Mouse (Mus musculus): Measurements from ENCODE around the gene A630010A05Rik. TPM values are rescaled to one million over a fixed set of nuclear protein-coding genes. Genes with fewer than 3 reads are reported as not detected.
"Not testable (repeated sequence)": the region's sequence is repeated elsewhere in the genome, so short reads cannot be mapped to it uniquely, and the experiment has no call there.

A630010A05Rik gene
- not detected for total RNA-seq (2021)
- long read RNA-seq, experiment 1, result 0 reads
- long read RNA-seq, experiment 2, result 0 reads

GRCm38 (mm10) chr16:14562017-14562416 is at the start of gene A630010A05Rik:
Gene A630010A05Rik, plus strand, starts transcription at chr16:14562317.
- DNase-seq (ENCODE audit: low spot score in 2 of 2), result no peak

GRCm38 (mm10) chr16:14535766-14536165 is 26.4 kb upstream of the A630010A05Rik start:
- no peak for DNase-seq (ENCODE audit: low spot score in 2 of 2)

GRCm38 (mm10) chr16:14557191-14557590 is 4.9 kb upstream of the A630010A05Rik start:
- DNase-seq (ENCODE audit: low spot score in 2 of 2), result not testable (repeated sequence)

Other genes starting within 250 kb of the A630010A05Rik start
- 10 to 100 TPM; 53.1 to 55.2 TPM for gene Fopnl, start 244.9 kb upstream of the A630010A05Rik start, total RNA-seq (2021)
- gene Abcc1, start 200.8 kb upstream of the A630010A05Rik start, total RNA-seq (2021), result 10 to 100 TPM; 14.9 to 16.5 TPM

All from left cerebral cortex, adult 18-20 months (tissue).